ENCODE assay signal across 1 mouse cellular context in genomic region chr3:146177295-146177694, GRCm38 (mm10).
TF ChIP-seq lines count a peak whose summit lies in the region.

No protein-coding gene starts in this region.

TF ChIP-seq in CH12.LX, 34 proteins besides CTCF, POLR2A, EP300 and RAD21 (continued from another document):
- TF ChIP-seq MAX (IDR thresholded peaks at IDR 0.05; ENCODE audit: low read length): peak; percentile 31
